Mouse (Mus musculus): ENCODE data around the gene Ctcf. TPM values are rescaled to one million over a fixed set of nuclear protein-coding genes. Genes with fewer than 3 reads are reported as not detected.
"Not testable (repeated sequence)": the region's sequence is repeated elsewhere in the genome, so short reads cannot be mapped to it uniquely, and the experiment has no call there.

Ctcf gene
- 102 and 138 TPM in 2 replicates for polyA plus RNA-seq (2016; fragmentation: Nextera tagmentation; extraction: Ambion mirVana)

DNA sequence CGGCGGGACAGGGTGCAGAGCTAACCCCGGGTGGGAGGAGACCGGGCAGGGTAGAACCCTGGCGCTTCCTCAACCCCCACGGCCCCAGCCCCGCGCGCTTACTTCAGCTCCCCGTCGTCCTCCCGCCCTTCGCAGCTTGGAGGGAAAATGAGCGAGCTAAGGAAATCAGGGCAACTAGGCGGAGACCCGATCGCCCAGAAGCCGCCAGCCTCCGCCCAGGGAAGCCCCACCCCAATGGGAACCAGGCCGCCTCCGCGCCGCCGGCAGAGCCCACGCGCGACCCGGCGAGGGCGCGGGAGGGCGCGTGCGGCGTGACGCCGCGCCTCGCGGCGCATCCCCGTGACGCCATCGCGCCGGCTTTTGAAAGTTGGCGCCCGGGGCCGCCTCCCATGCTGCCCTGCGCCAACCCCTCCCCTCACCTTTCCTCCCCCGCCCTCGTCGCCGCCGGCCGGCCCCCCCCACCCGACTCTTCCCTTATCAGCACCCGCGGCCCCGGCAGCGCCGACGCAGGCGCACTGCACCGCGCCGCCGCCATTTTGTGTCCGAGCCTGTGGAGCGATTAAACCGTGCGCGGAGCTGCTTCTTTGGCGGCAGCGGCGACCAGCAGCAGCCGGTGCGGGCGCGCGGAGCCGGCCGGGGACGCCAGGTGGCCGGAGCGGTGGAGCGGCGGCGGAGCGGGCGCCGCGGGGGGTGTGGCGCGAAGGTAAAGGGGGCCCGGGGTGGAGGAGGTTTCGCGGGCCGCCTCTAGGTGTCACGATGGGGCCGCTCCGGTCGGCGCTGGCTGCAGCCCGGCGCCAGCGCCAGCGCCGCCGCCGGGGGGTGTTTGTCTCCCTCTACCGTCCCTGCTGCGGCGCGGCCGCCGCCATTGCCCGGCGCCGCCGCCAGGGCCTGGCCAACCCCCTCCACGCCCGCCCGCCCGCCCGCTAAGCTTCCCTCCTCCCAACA is at the start of gene Ctcf:
TSS of gene Ctcf (plus strand) at position 551 of the 945 bp plus-strand sequence.
- DNase-seq (ENCODE audit: low spot score), result peak; percentile 96
- under 1% methylated on average over 97 of the region's 126 CpGs for WGBS
- peaks cover 33% of the 10 kb centered on the region for H3K4me1 ChIP-seq (replicated peaks)
- peaks cover 11% of the 10 kb centered on the region for H3K36me3 ChIP-seq
- peak within 1 kb of the TSS; percentile 72 for H3K4me3 ChIP-seq
- H3K27me3 ChIP-seq (ENCODE audit: insufficient read depth, poor library complexity, severe bottlenecking), result no peaks in the 10 kb centered on the region
- H3K27ac ChIP-seq, result peak within 1 kb of the TSS; percentile 100
- no peaks in the 10 kb centered on the region for H3K9me3 ChIP-seq

DNA sequence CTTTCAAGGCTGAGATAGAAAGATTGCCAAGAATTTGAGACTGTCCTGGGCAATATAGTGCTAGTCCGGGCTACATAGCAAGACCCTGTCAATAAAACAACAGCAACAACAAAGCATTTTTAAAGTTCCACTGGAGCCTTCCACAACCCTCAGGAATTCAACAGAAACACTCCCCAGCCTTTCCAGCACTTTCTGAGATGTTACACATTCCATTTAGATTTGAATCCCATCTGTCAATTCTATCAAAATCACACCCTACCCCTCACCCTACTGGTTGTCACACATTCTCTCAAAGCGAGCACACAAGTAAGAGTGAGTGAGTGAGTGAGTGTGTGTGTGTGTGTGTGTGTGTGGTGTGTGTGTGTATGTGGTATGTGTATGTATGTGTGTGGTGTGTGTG is 43.9 kb upstream of the Ctcf start:
- Histone ChIP-seq H3K9me3 (no peaks in the 10 kb centered on the region), H3K27ac (no peak overlapping the region), H3K27me3 (ENCODE audit: insufficient read depth, poor library complexity, severe bottlenecking) (peaks cover 20% of the 10 kb centered on the region), H3K4me1 (replicated peaks) (peaks cover 16% of the 10 kb centered on the region), H3K4me3 (no peak overlapping the region), H3K36me3 (no peaks in the 10 kb centered on the region)
- WGBS, result 81% methylated on average over 2 of the region's 2 CpGs
- DNase-seq (ENCODE audit: low spot score), result no peak

DNA sequence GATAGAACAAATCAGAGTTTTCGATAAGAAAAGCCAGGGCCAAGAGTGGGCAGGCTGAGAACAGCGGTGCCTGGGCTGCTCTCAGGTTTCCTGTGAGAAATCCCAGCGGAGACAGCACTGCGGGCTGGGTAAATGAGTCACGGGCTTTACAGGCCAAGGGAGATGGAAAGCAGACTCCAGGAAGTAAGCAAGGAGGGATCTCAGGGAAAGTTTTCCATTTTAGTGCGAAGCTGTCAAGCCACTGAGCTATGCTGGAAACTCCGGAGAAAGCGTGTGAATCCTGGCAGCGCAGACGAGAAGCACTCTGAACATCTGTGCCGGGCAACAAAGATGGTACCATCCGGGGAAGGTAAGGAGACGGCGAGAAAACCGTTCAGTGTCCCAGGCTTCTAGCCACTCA is 42.5 kb upstream of the Ctcf start:
- Histone ChIP-seq H3K27ac (no peak overlapping the region), H3K9me3 (no peaks in the 10 kb centered on the region), H3K36me3 (no peaks in the 10 kb centered on the region), H3K4me1 (replicated peaks) (peaks cover 16% of the 10 kb centered on the region), H3K4me3 (0 out of 2 replicates have a peak overlapping the region, but pooled peaks have one; percentile 3), H3K27me3 (ENCODE audit: insufficient read depth, poor library complexity, severe bottlenecking) (peaks cover 20% of the 10 kb centered on the region)
- peak; percentile 36 for DNase-seq (ENCODE audit: low spot score)
- 32% methylated on average over 15 of the region's 15 CpGs for WGBS

DNA sequence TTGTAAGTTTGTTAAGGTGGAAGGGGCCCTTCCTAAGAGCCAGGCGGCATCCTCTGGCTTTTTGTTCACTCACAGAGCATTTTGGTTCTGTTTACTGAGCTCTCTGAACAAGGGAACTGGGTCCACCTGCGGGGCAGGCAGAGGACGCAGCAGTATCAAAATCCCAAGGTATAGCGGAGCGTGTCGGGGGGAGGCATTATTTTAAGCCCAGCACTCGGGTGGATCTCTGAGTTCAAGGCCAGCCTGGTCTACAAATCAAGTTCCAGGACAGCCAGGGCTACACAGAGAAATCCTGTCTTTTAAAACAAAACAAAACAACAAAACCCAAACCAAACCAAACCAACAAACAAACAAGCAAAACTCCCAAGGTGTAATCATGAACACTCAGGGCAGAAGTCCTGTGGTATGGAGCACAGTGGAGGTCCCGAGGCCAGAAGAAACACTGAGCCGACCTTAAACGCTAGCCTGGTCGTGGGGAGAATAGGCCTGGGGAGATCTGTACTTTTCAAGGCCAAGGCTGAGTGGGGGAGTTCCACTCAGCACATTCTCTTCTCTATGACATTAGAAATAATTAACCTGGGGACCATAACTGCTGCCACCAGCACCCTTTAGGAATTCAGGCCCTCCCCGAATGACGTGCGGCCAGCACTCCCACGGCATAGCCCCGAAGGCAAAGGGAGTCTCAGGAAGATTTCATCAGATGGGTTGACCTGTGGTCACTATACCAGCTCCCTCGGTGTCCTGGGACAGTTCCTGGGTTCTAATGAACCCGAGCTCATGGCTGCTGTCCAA is 41.7 kb upstream of the Ctcf start:
- 0 out of 2 replicates have a peak overlapping the region, but pooled peaks have one; percentile 8 for H3K27ac ChIP-seq
- H3K4me1 ChIP-seq (replicated peaks), result peaks cover 16% of the 10 kb centered on the region
- no peaks in the 10 kb centered on the region for H3K9me3 ChIP-seq
- no peaks in the 10 kb centered on the region for H3K36me3 ChIP-seq
- H3K27me3 ChIP-seq (ENCODE audit: insufficient read depth, poor library complexity, severe bottlenecking), result peaks cover 21% of the 10 kb centered on the region
- no peak overlapping the region for H3K4me3 ChIP-seq
- DNase-seq (ENCODE audit: low spot score), result no peak
- 83% methylated on average over 18 of the region's 18 CpGs for whole genome bisulfite sequencing

DNA sequence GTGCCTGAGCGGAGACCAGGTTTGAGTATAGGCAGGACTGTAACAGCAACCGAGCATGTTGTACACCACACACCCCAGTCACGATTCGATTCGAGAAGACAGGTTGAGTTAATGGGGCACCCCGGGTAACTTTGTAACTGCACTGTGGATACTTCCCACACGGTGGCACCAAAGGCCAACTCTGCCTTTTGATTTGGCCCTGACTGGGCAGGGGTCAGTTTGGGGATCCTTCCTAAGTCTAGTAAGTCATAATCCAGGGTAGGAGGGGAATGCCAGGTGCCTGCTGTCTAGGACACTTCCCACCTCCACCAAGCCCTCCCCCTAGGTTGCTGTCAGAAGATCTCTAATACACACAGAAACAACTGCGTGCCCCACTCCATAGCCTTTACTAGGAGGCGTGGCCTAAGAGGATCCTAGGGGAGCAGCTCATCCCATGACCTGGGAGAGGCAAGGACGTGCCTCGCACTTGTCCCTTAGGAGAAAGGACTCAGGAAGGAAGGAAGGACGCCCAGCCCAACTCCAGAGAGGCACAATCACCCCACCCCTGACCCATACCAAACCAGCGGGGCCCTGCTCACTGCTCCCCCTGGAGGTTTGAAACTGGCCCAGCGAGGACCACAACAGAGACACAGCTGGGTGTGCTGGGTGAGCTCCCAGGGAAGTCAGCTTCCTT is 39.9 kb upstream of the Ctcf start:
- Histone ChIP-seq H3K27me3 (ENCODE audit: insufficient read depth, poor library complexity, severe bottlenecking) (peaks cover 24% of the 10 kb centered on the region), H3K36me3 (no peaks in the 10 kb centered on the region), H3K4me1 (replicated peaks) (peaks cover 16% of the 10 kb centered on the region), H3K4me3 (peak overlapping the region; percentile 34), H3K27ac (0 out of 2 replicates have a peak overlapping the region, but pooled peaks have one; percentile 17), H3K9me3 (no peaks in the 10 kb centered on the region)
- DNase-seq (ENCODE audit: low spot score), result peak; percentile 68
- 6% methylated on average over 14 of the region's 14 CpGs for WGBS

DNA sequence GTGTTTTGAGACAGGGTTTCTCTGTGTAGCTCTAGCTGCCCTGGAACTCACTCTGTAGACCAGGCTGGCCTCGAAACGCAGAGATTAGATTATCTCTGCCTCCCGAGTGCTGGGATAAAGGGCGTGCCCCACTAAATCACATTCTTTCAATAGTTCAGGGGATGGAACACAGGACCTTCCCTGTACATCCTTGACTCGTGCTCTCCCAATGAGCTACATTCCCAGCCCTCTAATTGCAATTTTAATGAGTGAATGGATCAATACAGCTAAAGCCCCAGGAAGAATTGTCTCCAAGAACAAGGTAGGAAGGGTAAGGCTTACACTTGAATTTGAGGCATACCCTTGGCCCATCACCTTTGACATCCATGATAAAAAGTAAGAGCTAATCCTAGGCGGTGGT is 37.6 kb upstream of the Ctcf start:
- DNase-seq (ENCODE audit: low spot score), result no peak
- no peak overlapping the region for H3K4me3 ChIP-seq
- H3K4me1 ChIP-seq (replicated peaks), result peaks cover 13% of the 10 kb centered on the region
- H3K36me3 ChIP-seq, result no peaks in the 10 kb centered on the region
- 83% methylated on average over 6 of the region's 6 CpGs for WGBS
- H3K27me3 ChIP-seq (ENCODE audit: insufficient read depth, poor library complexity, severe bottlenecking), result peaks cover 29% of the 10 kb centered on the region
- no peak overlapping the region for H3K27ac ChIP-seq
- H3K9me3 ChIP-seq, result no peaks in the 10 kb centered on the region

DNA sequence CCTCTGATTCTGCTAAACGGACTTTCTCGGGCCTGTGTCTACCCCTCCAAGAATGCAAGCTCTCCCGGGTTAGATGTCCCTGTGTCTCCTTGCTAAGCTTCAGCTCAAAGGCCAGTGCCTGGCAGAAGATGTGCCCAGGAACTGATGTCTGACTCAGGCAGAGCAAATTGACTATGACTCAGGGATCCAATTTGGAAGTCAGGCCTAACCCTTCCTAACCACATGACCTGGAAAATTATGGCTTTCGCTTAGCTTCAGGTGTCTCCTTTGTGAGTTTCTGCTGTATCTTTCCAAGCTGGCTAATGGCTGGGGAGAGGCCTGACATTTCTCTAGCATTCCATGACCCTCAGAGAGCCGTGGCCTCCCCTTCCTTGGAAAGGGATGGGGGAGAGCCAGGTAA is 35.1 kb upstream of the Ctcf start:
- H3K9me3 ChIP-seq, result no peaks in the 10 kb centered on the region
- no peak overlapping the region for H3K27ac ChIP-seq
- WGBS, result 76% methylated on average over 5 of the region's 5 CpGs
- H3K4me3 ChIP-seq, result no peak overlapping the region
- DNase-seq (ENCODE audit: low spot score), result no peak
- H3K36me3 ChIP-seq, result no peaks in the 10 kb centered on the region
- peaks cover 15% of the 10 kb centered on the region for H3K27me3 ChIP-seq (ENCODE audit: insufficient read depth, poor library complexity, severe bottlenecking)
- peaks cover 25% of the 10 kb centered on the region for H3K4me1 ChIP-seq (replicated peaks)

DNA sequence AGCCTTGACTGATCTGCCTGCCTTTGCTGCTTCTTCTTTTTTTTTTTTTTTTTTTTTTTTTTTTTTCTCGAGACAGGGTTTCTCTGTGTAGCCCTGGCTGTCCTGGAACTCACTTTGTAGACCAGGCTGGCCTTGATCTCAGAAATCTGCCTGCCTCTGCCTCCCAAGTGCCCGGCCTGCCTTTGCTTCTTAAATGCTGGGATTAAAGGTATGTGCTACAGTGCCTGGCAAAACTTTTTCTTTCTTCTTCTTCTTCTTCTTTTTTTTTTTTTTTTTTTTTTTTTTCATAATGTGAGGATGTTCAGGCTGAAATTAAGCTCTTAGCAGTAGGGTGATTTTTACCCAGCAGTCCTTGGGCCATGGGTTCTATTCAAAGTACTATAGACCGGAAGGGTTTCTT is 33.8 kb upstream of the Ctcf start:
- Histone ChIP-seq H3K4me1 (replicated peaks) (peaks cover 32% of the 10 kb centered on the region), H3K27me3 (ENCODE audit: insufficient read depth, poor library complexity, severe bottlenecking) (peaks cover 15% of the 10 kb centered on the region)
- not testable (repeated sequence) for H3K36me3 ChIP-seq; H3K9me3 ChIP-seq; H3K27ac ChIP-seq; DNase-seq (ENCODE audit: low spot score); H3K4me3 ChIP-seq
- WGBS, result 80% methylated on average over 3 of the region's 3 CpGs

DNA sequence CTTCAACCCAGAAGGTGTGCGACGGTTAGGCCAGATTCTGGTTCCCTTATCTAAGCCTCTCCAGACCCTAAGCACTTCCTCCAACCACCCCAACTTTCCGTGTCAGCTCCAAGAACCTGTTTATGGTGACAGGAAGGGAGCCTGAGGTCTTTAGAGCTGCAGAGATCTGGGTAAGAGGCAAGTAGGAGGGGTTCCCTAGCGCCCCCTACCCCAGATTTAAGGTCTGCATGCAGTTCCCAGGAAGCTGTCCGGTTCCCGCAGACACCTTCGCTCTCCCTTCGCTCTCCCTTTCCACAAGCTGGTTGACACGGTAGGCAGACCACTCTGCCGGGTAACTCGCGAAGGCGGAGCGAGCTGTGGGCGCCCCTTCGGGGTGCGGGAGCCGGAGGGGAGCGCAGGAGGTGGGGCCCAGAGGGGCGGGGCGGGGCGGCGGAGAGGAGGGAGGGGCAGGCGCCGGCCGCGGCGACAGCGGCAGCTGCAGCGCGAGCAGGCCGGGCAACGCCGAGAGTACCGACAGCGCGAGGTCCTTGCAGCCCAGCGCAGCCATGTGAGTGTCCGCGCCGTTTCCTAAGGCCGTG is 31.5 kb upstream of the Ctcf start, which contains the start of gene Ripor1:
TSS of gene Ripor1 (plus strand) at position 452 of the 578 bp plus-strand sequence.
- WGBS, result under 1% methylated on average over 41 of the region's 42 CpGs
- H3K27me3 ChIP-seq (ENCODE audit: insufficient read depth, poor library complexity, severe bottlenecking), result peaks cover 12% of the 10 kb centered on the region
- H3K4me1 ChIP-seq (replicated peaks), result peaks cover 36% of the 10 kb centered on the region
- H3K27ac ChIP-seq, result peak within 1 kb of the TSS; percentile 93
- peak; percentile 87 for DNase-seq (ENCODE audit: low spot score)
- H3K4me3 ChIP-seq, result peak within 1 kb of the TSS; percentile 89
- H3K36me3 ChIP-seq, result no peaks in the 10 kb centered on the region
- H3K9me3 ChIP-seq, result no peaks in the 10 kb centered on the region

DNA sequence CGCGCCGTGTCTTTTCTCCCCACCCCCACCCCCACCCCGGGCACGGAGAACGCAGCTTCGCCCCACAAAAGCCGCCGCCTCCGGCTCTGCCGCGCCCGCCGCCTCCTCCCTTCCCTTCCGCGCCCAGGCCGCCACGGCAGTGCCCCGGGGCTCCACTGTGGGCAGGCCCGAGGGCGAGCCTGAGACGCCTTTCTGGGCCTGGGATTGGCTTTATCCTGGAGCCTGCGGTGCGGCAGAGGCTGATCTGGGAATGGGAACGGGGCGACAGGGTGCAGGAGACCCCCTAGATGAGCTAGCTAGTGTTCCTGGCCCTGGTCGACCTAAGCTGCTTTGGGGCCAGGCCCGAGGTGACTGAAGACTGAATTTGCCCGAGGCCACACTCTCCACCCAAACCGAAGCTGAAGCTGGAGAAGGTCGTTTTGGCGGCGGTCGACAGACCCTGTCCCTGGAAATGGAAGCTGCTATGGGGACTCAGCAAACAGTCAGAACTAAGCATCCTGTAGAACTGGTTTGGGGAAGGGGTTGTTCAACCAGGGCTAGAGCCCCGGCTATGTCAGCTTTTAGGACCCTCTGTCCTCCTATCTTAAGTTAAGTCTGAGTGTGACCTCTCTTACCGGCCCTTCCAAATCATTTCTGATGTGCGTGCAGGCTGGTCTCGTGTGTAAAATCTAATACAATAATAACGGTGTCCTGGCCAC is 30.7 kb upstream of the Ctcf start:
- Histone ChIP-seq H3K27ac (peak overlapping the region; percentile 93), H3K4me1 (replicated peaks) (peaks cover 36% of the 10 kb centered on the region), H3K9me3 (no peaks in the 10 kb centered on the region), H3K27me3 (ENCODE audit: insufficient read depth, poor library complexity, severe bottlenecking) (peaks cover 12% of the 10 kb centered on the region), H3K36me3 (peaks cover 5% of the 10 kb centered on the region; the same call in 1 of the 2 replicates), H3K4me3 (peak overlapping the region; percentile 89)
- peak; percentile 55 for DNase-seq (ENCODE audit: low spot score)
- 2% methylated on average over 39 of the region's 39 CpGs for WGBS

DNA sequence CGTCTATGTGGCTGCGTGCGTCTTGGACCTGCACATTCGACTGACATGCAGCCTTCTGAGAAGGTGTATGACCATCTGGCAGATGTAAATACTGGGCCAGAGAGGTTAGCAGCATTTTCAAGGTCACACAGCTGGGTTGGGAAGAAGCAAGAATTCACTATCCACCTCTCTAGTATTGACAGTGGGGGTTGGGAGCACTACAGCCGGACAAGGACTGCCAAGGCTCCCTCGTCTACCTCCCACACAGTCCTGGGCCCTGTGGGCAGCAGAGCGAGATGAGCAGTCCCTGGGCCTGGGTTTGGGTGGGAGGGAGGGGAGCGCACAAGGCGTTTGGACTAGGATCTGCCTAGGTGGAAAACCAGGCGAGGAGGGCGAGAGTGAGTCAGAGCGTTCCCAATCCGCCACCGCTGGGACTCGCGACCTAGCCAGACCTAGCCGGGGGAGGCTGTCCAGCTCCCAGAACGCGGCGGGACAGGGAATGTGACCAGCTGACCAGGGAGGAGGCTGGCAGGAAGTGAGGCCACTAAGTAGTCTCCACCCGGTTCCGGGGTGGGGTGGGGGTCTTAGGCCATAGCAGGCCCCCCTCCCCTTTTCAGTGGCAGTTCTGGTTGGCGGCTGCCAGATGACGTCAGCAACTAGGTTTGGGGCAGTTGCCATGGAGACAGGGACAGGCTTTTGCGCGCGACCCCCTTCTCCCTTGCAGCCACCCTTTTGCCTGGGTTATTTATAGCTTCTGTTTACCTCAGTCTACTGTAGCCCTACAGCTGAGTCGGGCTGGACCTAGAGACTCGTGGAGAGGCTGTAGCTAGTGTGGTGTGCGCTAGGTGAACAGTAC is 30.0 kb upstream of the Ctcf start:
- peaks cover 36% of the 10 kb centered on the region for H3K4me1 ChIP-seq (replicated peaks)
- peak overlapping the region; percentile 89 for H3K4me3 ChIP-seq
- peaks cover 16% of the 10 kb centered on the region for H3K27me3 ChIP-seq (ENCODE audit: insufficient read depth, poor library complexity, severe bottlenecking)
- peaks cover 7% of the 10 kb centered on the region; the same call in 1 of the 2 replicates for H3K36me3 ChIP-seq
- no peaks in the 10 kb centered on the region for H3K9me3 ChIP-seq
- DNase-seq (ENCODE audit: low spot score), result peak; percentile 88
- WGBS, result 2% methylated on average over 30 of the region's 30 CpGs
- H3K27ac ChIP-seq, result peak overlapping the region; percentile 93

All from hindbrain, embryonic 10.5 days (tissue).